Mouse (Mus musculus): ENCODE results near the gene Sirt6.

- TF ChIP-seq POLR2A (IDR thresholded peaks at IDR 0.05; ENCODE audit: control insufficient read depth, extremely low read depth, insufficient read depth, low read length, poor library complexity) (no peak), CTCF (IDR thresholded peaks at IDR 0.05; ENCODE audit: borderline replicate concordance, control insufficient read depth, extremely low read depth, insufficient read depth, low read length, poor library complexity) (no peak)
Measured at GRCm38 (mm10) chr10:81583347-81583746, 44.2 kb downstream of the Sirt6 start.

Measured in thymus, adult 2 months (tissue).